In the genomic region with DNA sequence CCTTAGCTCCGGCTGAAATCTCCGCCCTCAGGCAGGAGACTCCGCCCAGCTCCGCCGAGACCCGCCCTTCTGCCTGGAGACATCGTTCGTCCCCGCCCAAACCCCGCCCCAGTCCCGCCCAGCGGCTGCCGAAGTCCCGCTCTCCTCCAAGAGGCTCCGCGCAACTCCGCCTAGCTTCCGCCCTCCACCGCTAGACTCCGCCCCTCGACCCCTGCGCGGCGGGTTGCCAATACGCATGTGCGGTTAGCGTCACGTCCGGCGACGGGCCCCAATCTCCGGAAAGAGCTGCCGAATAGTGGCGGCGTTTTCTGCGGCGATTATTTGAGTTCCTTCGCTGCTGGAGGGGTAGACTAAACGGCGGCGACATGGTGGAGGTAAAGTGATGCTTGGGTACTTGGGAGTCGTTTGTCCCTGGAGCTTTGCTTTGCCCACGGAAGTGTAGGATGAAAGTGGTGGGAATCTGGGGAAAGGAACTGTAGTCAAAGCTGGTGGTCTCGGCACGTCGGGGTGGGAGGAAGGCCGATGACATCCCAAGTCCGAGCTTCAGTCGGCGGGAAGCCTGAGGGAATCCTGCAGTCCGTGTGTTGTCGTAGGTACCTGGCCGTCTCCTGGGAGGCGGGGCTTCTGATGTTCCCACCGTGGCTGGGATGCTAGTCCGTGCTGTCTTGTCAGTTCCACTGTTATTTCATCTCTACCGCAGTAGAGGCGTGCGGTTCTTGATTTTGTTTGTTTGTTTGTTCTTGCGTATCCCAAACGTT, we compare ENCODE assay signal across 1 mouse cellular context.
TF ChIP-seq lines count a peak whose summit lies in the region.

A gene (plus strand): TSS at position 242 of the 758 bp plus-strand sequence.

TF ChIP-seq in CH12.LX, 34 proteins besides CTCF, POLR2A, EP300 and RAD21 (continued from another document):
- TF ChIP-seq USF2 (conservative IDR thresholded peaks at IDR 0.05; ENCODE audit: low read depth, low read length) (no peak), MEF2A (IDR thresholded peaks at IDR 0.05; ENCODE audit: borderline replicate concordance, low read depth, low read length) (no peak), USF1 (IDR thresholded peaks at IDR 0.05; ENCODE audit: low read depth, low read length) (no peak), SMC3 (IDR thresholded peaks at IDR 0.05; ENCODE audit: low read depth, low read length) (no peak), ELF1 (IDR thresholded peaks at IDR 0.05; ENCODE audit: low read depth, low read length) (peak; percentile 89), BHLHE40 (IDR thresholded peaks at IDR 0.05; ENCODE audit: low read depth, low read length) (no peak), NRF1 (IDR thresholded peaks at IDR 0.05; ENCODE audit: low read depth, low read length) (peak; percentile 89), KAT2A (IDR thresholded peaks at IDR 0.05; ENCODE audit: insufficient replicate concordance, low read length) (peak; percentile 66; the same call in 1 of the 2 replicates), MAX (IDR thresholded peaks at IDR 0.05; ENCODE audit: low read length) (no peak), RCOR1 (conservative IDR thresholded peaks at IDR 0.05; ENCODE audit: low read depth, low read length) (no peak), POLR2AphosphoS2 (IDR thresholded peaks at IDR 0.05; ENCODE audit: low read depth, low read length) (peak; percentile 60; the same call in 1 of the 2 replicates), E2F4 (IDR thresholded peaks at IDR 0.05; ENCODE audit: insufficient replicate concordance, low read depth, low read length) (no peak; the same call in 1 of the 2 replicates), CHD2 (IDR thresholded peaks at IDR 0.05; ENCODE audit: low read length) (no peak)
TF ChIP-seq in CH12.LX: peak in this region for 10.
